Mouse (Mus musculus) liver, postnatal 0 days (tissue): ENCODE measurements around the gene Erbb4. TPM values are rescaled to one million over a fixed set of nuclear protein-coding genes. Genes with fewer than 3 reads are reported as not detected.

ENCODE experiments used
- ATAC-seq: fragments of 200-750 bp; cut with Nextera tagmentation; 2 replicates; pipeline ENCODE4 v1.8.0; 2017; ENCODE audit warnings: mild to moderate bottlenecking, moderate library complexity
- DNase-seq: peaks from one replicate; pipeline ENCODE4 v3.0.0-alpha.2; 2016
- H3K27ac ChIP-seq: fragments of 300-500 bp; sonication (generic); 2 replicates; pipeline ENCODE4 v1.5.1; 2014; ENCODE audit warnings: antibody characterized with exemption, moderate library complexity, mild to moderate bottlenecking, low read depth
- H3K27me3 ChIP-seq: fragments of 300-500 bp; sonication (generic); 2 replicates; pipeline ENCODE4 v1.6.1; 2014; ENCODE audit warnings: low read length, control low read depth, mixed read lengths; ENCODE audit not compliant: insufficient read depth
- H3K36me3 ChIP-seq: fragments of 300-500 bp; sonication (generic); replicated peaks from 2 replicates; pipeline ENCODE4 v1.6.1; 2014; ENCODE audit warnings: mild to moderate bottlenecking, control low read depth, low read length, moderate library complexity, mixed read lengths; ENCODE audit not compliant: insufficient read depth
- H3K4me1 ChIP-seq: fragments of 300-500 bp; sonication (generic); 2 replicates; pipeline ENCODE4 v1.6.1; 2014; ENCODE audit warnings: antibody characterized with exemption, mild to moderate bottlenecking, control low read depth; ENCODE audit not compliant: insufficient read depth
- H3K4me2 ChIP-seq: fragments of 300-500 bp; sonication (generic); 2 replicates; pipeline ENCODE4 v1.6.1; 2014; ENCODE audit warnings: low read depth, mild to moderate bottlenecking, low read length, moderate library complexity, mixed read lengths
- H3K4me3 ChIP-seq: fragments of 300-500 bp; sonication (generic); 2 replicates; pipeline ENCODE4 v1.5.1; 2014; ENCODE audit warnings: low read depth, low read length
- H3K9ac ChIP-seq: fragments of 300-500 bp; sonication (generic); replicated peaks from 2 replicates; pipeline ENCODE4 v1.6.1; 2014; ENCODE audit warnings: mild to moderate bottlenecking, moderate library complexity
- H3K9me3 ChIP-seq: fragments of 300-500 bp; sonication (generic); 2 replicates; pipeline ENCODE4 v1.6.1; 2016; ENCODE audit warnings: mild to moderate bottlenecking, control low read depth, low read length, mixed read lengths
- CTCF ChIP-seq: sonication (generic); IDR thresholded peaks from 2 replicates; pipeline ENCODE4 v1.5.1; 2016; ENCODE audit warnings: antibody characterized with exemption, low read depth
- EP300 ChIP-seq: IDR thresholded peaks from 2 replicates; pipeline ENCODE4 v1.6.1; 2016; ENCODE audit warnings: antibody characterized with exemption, low read depth, mild to moderate bottlenecking
- WGBS: fragments of 180-500 bp; shearing (Covaris S2); extraction: QIAGEN DNeasy Blood & Tissue Kit; methylation state at CpG from one replicate; pipeline ENCODE4 v1.1.7; 2014; ENCODE audit not compliant: insufficient replicate concordance; 5-methylcytosine and 5-hydroxymethylcytosine counted together
- polyA plus RNA-seq: library from polyadenylated mRNA; unstranded; fragments of >200 nt; fragmentation: Nextera tagmentation; extraction: Ambion mirVana; gene quantifications from 2 replicates; pipeline ENCODE4 v1.2.1, GENCODE M21; 2015

Erbb4 gene
- polyA plus RNA-seq, 1 experiment from 2014 or later = 0.06 TPM

DNA sequence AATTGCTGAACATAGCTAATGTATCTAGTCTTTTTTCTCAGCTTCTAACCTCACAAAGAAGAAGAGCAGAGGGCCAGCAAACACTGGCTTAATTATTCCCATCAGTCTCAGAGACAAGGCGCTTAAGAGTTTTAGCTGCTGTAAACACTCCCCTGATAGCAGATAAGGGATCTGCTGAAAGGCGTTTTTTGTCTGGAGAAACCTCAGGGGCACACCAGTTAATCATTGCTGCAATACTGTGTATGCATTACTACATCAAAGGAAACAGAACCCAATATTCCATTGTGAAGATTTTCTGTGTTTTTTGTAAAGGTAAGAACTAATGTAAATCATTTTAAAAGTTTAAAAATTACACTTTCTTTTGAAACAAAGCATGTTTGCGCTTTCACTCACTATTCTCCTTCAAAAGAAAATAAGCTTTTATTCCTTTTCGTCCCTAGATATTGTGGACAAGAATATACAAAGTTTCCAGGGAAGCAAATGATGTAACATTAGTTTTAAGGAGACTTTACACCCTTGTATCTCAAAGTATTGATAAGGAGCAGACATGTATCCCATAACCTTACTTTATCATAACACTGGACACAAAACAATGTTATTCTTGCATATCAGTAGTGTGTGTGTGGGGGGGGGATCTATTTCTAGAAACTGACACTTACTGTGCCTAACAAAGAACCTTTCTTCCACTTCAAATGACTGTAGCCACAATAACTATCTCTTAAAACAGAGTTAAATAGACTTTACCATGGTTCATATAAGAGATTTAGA lies 150.9 kb downstream of the Erbb4 start:
- TF ChIP-seq EP300 = no peak
- Histone ChIP-seq H3K27ac (no peak overlapping the region), H3K36me3 (no peaks in the 10 kb centered on the region), H3K9ac (no peak overlapping the region), H3K4me2 (no peak overlapping the region), H3K27me3 (no peaks in the 10 kb centered on the region), H3K4me1 (no peaks in the 10 kb centered on the region), H3K9me3 (no peaks in the 10 kb centered on the region), H3K4me3 (no peak overlapping the region)
- WGBS = 42% methylated on average over 4 of the region's 4 CpGs
- DNase-seq (no peak), ATAC-seq (no peak)

DNA sequence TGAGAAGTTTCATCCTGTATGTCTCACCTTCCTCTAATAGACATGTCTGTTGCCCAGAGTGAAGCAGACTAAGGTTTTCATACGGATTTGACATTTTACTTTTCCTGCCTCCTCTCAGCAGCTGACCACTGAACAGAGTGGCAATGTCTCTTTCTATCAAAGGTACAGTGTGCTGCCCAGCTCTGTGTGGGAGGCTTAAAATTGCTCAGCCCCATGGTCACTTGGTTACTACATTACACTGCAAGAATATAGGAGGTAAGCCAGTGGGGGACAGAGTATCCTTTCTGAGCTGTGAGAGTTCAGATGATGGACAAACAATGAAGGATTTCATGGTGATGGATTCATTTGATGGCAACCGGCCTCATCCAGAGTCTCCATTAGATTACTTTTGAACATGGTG lies 152.4 kb downstream of the Erbb4 start:
- WGBS = 72% methylated on average over 2 of the region's 2 CpGs
- no peak overlapping the region for H3K27ac ChIP-seq
- ATAC-seq = no peak

DNA sequence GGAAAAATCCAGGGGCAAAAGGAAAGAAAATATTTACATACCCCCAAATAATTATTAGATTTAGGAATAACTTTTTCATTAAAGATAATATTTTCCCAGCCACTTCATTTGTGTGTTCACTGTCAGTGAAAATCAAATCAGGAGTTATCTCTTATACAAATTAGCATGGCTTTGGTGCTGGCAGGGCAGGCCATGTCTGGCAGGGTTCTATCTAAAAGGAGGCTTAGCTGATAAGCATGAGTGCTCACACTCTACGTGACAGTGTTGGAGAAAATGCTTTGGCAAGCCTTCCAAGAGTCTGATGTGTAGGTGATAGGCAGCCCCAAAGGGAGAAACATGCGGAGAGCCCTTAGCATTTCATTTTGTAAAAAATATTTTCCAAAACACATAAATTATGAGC lies 164.7 kb downstream of the Erbb4 start:
- no peak overlapping the region for H3K27ac ChIP-seq
- 58% methylated on average over 2 of the region's 2 CpGs for WGBS
- H3K9ac ChIP-seq = no peak overlapping the region
- no peaks in the 10 kb centered on the region for H3K27me3 ChIP-seq
- no peaks in the 10 kb centered on the region for H3K4me1 ChIP-seq
- no peaks in the 10 kb centered on the region for H3K36me3 ChIP-seq
- DNase-seq (no peak), ATAC-seq (no peak)
- no peak overlapping the region for H3K4me2 ChIP-seq
- H3K9me3 ChIP-seq = no peaks in the 10 kb centered on the region
- no peak overlapping the region for H3K4me3 ChIP-seq
- no peak for TF ChIP-seq EP300

More for the DNA sequence above, 152.4 kb downstream of the Erbb4 start:
- H3K4me1 ChIP-seq = no peaks in the 10 kb centered on the region
- H3K4me3 ChIP-seq = no peak overlapping the region
- no peak overlapping the region for H3K9ac ChIP-seq
- H3K9me3 ChIP-seq = no peaks in the 10 kb centered on the region
- TF ChIP-seq CTCF = no peak
- TF ChIP-seq EP300 = no peak
- DNase-seq = no peak
- H3K36me3 ChIP-seq = no peaks in the 10 kb centered on the region
- no peaks in the 10 kb centered on the region for H3K27me3 ChIP-seq
- H3K4me2 ChIP-seq = no peak overlapping the region

DNA sequence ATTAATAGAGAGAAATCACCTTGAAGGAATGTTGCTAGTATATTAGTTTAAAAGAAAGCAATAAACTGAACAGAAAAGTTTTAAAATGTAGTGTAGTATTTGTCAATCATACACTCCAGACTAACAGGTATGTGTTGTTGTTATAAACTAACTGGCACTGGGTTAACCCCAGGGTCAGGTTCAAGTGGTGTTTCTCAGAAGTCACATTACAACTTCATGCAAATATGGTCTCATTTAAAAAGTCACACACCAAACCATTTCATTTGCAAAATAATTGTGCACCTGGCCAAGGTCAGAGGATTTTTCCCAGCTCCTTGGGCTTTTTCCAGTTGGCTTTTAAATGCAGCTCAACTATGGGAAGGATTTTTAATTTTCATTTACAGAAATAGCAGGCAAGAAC lies 173.1 kb downstream of the Erbb4 start:
- TF ChIP-seq EP300 = no peak
- TF ChIP-seq CTCF = no peak
- H3K4me3 ChIP-seq = no peak overlapping the region

DNA sequence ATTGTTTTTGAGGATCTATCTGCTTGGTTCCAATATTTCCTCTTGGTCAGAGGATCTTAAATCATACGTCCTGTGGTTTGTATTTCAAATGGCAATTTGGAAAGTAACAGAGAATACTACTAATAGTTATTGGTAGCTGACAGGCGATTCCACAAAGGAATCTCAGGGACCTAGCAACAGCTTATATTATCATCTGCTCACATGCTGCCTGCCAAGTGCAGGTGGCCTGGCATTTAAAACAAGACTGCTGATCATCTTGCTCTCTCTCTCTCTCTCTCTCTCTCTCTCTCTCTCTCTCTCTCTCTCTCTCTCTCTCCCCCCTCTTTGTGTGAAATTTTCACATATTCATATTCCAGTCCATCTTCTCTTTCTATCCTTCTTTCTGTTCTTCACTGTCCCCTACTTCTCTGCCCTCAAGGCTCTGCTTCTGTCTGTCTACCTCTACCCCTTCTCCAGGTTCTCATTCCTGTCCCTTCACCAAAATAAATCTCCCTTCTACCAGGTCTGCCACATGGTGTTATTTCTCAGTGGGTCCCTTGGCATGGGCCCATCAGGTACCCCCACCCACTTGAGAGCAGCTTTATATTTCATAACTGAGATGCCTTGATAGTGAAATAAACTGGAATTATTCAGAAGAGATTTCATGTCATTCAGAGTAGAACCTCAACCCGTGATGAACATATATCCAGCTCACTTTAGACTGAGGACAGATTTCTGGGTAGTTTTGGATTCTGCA lies 174.4 kb downstream of the Erbb4 start:
- WGBS = 69% methylated on average over 3 of the region's 3 CpGs
- Histone ChIP-seq H3K4me3 (no peak overlapping the region), H3K27ac (no peak overlapping the region), H3K4me2 (no peak overlapping the region), H3K9me3 (no peaks in the 10 kb centered on the region), H3K4me1 (no peaks in the 10 kb centered on the region), H3K9ac (no peak overlapping the region), H3K27me3 (no peaks in the 10 kb centered on the region), H3K36me3 (no peaks in the 10 kb centered on the region)
- no peak for DNase-seq
- no peak for ATAC-seq
- TF ChIP-seq CTCF (no peak), EP300 (no peak)

More for the DNA sequence above, 173.1 kb downstream of the Erbb4 start:
- H3K9me3 ChIP-seq = no peaks in the 10 kb centered on the region
- H3K27me3 ChIP-seq = no peaks in the 10 kb centered on the region
- no peaks in the 10 kb centered on the region for H3K36me3 ChIP-seq
- no peaks in the 10 kb centered on the region for H3K4me1 ChIP-seq
- no peak overlapping the region for H3K27ac ChIP-seq
- H3K4me2 ChIP-seq = no peak overlapping the region
- DNase-seq = no peak
- no peak overlapping the region for H3K9ac ChIP-seq
- ATAC-seq = no peak

DNA sequence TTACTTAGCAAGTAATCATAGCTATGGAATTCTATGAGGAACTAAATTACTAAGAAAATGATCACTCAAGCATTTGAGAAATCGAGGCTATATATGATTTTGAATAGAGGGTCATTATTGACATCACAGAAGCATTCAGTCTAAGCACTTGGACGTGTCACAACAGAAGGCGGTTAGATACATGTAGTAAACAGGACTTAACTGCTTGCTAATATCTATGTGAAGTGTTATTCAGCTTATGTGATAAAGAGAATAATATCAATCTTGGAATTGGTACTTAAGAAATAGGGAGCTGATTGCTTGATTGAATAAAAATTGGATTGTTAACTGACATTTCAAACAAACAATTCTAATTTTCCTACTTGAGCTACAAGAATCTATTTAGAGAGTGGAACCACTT lies 190.0 kb downstream of the Erbb4 start:
- WGBS = 70% methylated on average over 3 of the region's 3 CpGs
- no peak for ATAC-seq
- H3K4me1 ChIP-seq = no peaks in the 10 kb centered on the region
- no peaks in the 10 kb centered on the region for H3K9me3 ChIP-seq
- TF ChIP-seq CTCF (no peak), EP300 (no peak)
- H3K27ac ChIP-seq = no peak overlapping the region
- H3K9ac ChIP-seq = no peak overlapping the region
- H3K36me3 ChIP-seq = no peaks in the 10 kb centered on the region
- H3K4me2 ChIP-seq = no peak overlapping the region
- H3K4me3 ChIP-seq = no peak overlapping the region
- DNase-seq = no peak
- no peaks in the 10 kb centered on the region for H3K27me3 ChIP-seq
